Mouse (Mus musculus): ENCODE measurements around the gene Myf6. TPM values are rescaled to one million over a fixed set of nuclear protein-coding genes. Genes with fewer than 3 reads are reported as not detected.

The Myf6 gene
- polyA plus RNA-seq (2011; ENCODE audit: insufficient read length, low read depth, missing spikeins) = not detected in 2 replicates

GRCm38 (mm10) chr10:107494568-107494967 is at the start of gene Myf6:
Gene Myf6 (minus strand): TSS chr10:107494737.
- TF ChIP-seq CTCF (IDR thresholded peaks at IDR 0.05; ENCODE audit: borderline replicate concordance, insufficient read depth, low read length) (no peak), POLR2A (IDR thresholded peaks at IDR 0.05; ENCODE audit: low read depth, low read length) (no peak)
- Histone ChIP-seq H3K27ac (ENCODE audit: insufficient read depth, low read length) (no peak within 1 kb of the TSS), H3K4me3 (ENCODE audit: insufficient read depth, low read length) (no peak within 1 kb of the TSS)

GRCm38 (mm10) chr10:107543026-107543425 is 48.5 kb upstream of the Myf6 start:
- no peak overlapping the region for H3K27ac ChIP-seq (ENCODE audit: insufficient read depth, low read length)
- no peak overlapping the region for H3K4me3 ChIP-seq (ENCODE audit: insufficient read depth, low read length)
- TF ChIP-seq POLR2A (IDR thresholded peaks at IDR 0.05; ENCODE audit: low read depth, low read length) = no peak
- TF ChIP-seq CTCF (IDR thresholded peaks at IDR 0.05; ENCODE audit: borderline replicate concordance, insufficient read depth, low read length) = no peak
- H3K4me1 ChIP-seq (ENCODE audit: control insufficient read depth, insufficient read depth, low read length) = no peaks in the 10 kb centered on the region

More at GRCm38 (mm10) chr10:107494568-107494967, at the start of gene Myf6:
- H3K4me1 ChIP-seq (ENCODE audit: control insufficient read depth, insufficient read depth, low read length) = no peaks in the 10 kb centered on the region

- Histone ChIP-seq H3K4me1 (ENCODE audit: control insufficient read depth, insufficient read depth, low read length) (no peaks in the 10 kb centered on the region), H3K4me3 (ENCODE audit: insufficient read depth, low read length) (no peak overlapping the region), H3K27ac (ENCODE audit: insufficient read depth, low read length) (no peak overlapping the region)
These were observed 34.2 kb upstream of the Myf6 start for GRCm38 (mm10) chr10:107528758-107529157.

GRCm38 (mm10) chr10:107519216-107519615 is 24.7 kb upstream of the Myf6 start:
- TF ChIP-seq POLR2A (IDR thresholded peaks at IDR 0.05; ENCODE audit: low read depth, low read length) (no peak), CTCF (IDR thresholded peaks at IDR 0.05; ENCODE audit: borderline replicate concordance, insufficient read depth, low read length) (no peak)
- Histone ChIP-seq H3K4me1 (ENCODE audit: control insufficient read depth, insufficient read depth, low read length) (no peaks in the 10 kb centered on the region), H3K4me3 (ENCODE audit: insufficient read depth, low read length) (no peak overlapping the region), H3K27ac (ENCODE audit: insufficient read depth, low read length) (no peak overlapping the region)

More at GRCm38 (mm10) chr10:107528758-107529157, 34.2 kb upstream of the Myf6 start:
- TF ChIP-seq POLR2A (IDR thresholded peaks at IDR 0.05; ENCODE audit: low read depth, low read length) (no peak), CTCF (IDR thresholded peaks at IDR 0.05; ENCODE audit: borderline replicate concordance, insufficient read depth, low read length) (no peak)

- Histone ChIP-seq H3K4me1 (ENCODE audit: control insufficient read depth, insufficient read depth, low read length) (no peaks in the 10 kb centered on the region), H3K27ac (ENCODE audit: insufficient read depth, low read length) (no peak overlapping the region), H3K4me3 (ENCODE audit: insufficient read depth, low read length) (no peak overlapping the region)
- TF ChIP-seq CTCF (IDR thresholded peaks at IDR 0.05; ENCODE audit: borderline replicate concordance, insufficient read depth, low read length) (no peak), POLR2A (IDR thresholded peaks at IDR 0.05; ENCODE audit: low read depth, low read length) (no peak)
These were observed 22.1 kb upstream of the Myf6 start for GRCm38 (mm10) chr10:107516641-107517040.

GRCm38 (mm10) chr10:107514735-107515134 is 20.2 kb upstream of the Myf6 start:
- TF ChIP-seq POLR2A (IDR thresholded peaks at IDR 0.05; ENCODE audit: low read depth, low read length) (no peak), CTCF (IDR thresholded peaks at IDR 0.05; ENCODE audit: borderline replicate concordance, insufficient read depth, low read length) (no peak)
- Histone ChIP-seq H3K4me1 (ENCODE audit: control insufficient read depth, insufficient read depth, low read length) (no peaks in the 10 kb centered on the region), H3K4me3 (ENCODE audit: insufficient read depth, low read length) (no peak overlapping the region), H3K27ac (ENCODE audit: insufficient read depth, low read length) (no peak overlapping the region)

- TF ChIP-seq POLR2A (IDR thresholded peaks at IDR 0.05; ENCODE audit: low read depth, low read length) = no peak
- Histone ChIP-seq H3K4me1 (ENCODE audit: control insufficient read depth, insufficient read depth, low read length) (peaks cover 4% of the 10 kb centered on the region; the same call in 1 of the 2 replicates), H3K27ac (ENCODE audit: insufficient read depth, low read length) (no peak overlapping the region), H3K4me3 (ENCODE audit: insufficient read depth, low read length) (no peak overlapping the region)
These were observed 11.9 kb upstream of the Myf6 start for GRCm38 (mm10) chr10:107506397-107506796.

- no peak for TF ChIP-seq CTCF (IDR thresholded peaks at IDR 0.05; ENCODE audit: borderline replicate concordance, insufficient read depth, low read length)
- TF ChIP-seq POLR2A (IDR thresholded peaks at IDR 0.05; ENCODE audit: low read depth, low read length) = no peak
- Histone ChIP-seq H3K4me1 (ENCODE audit: control insufficient read depth, insufficient read depth, low read length) (peaks cover 4% of the 10 kb centered on the region; the same call in 1 of the 2 replicates), H3K27ac (ENCODE audit: insufficient read depth, low read length) (no peak overlapping the region), H3K4me3 (ENCODE audit: insufficient read depth, low read length) (no peak overlapping the region)
These were observed 8.9 kb upstream of the Myf6 start for GRCm38 (mm10) chr10:107503430-107503829.

- H3K4me3 ChIP-seq (ENCODE audit: insufficient read depth, low read length) = no peak overlapping the region
- no peak overlapping the region for H3K27ac ChIP-seq (ENCODE audit: insufficient read depth, low read length)
- peaks cover 4% of the 10 kb centered on the region; the same call in 1 of the 2 replicates for H3K4me1 ChIP-seq (ENCODE audit: control insufficient read depth, insufficient read depth, low read length)
- TF ChIP-seq POLR2A (IDR thresholded peaks at IDR 0.05; ENCODE audit: low read depth, low read length) = no peak
- TF ChIP-seq CTCF (IDR thresholded peaks at IDR 0.05; ENCODE audit: borderline replicate concordance, insufficient read depth, low read length) = no peak
These were observed 7.7 kb upstream of the Myf6 start for GRCm38 (mm10) chr10:107502193-107502592.

GRCm38 (mm10) chr10:107499656-107500055 is 5.1 kb upstream of the Myf6 start:
- H3K4me1 ChIP-seq (ENCODE audit: control insufficient read depth, insufficient read depth, low read length) = peaks cover 4% of the 10 kb centered on the region; the same call in 1 of the 2 replicates
- no peak for TF ChIP-seq POLR2A (IDR thresholded peaks at IDR 0.05; ENCODE audit: low read depth, low read length)
- TF ChIP-seq CTCF (IDR thresholded peaks at IDR 0.05; ENCODE audit: borderline replicate concordance, insufficient read depth, low read length) = no peak
- no peak overlapping the region for H3K27ac ChIP-seq (ENCODE audit: insufficient read depth, low read length)
- no peak overlapping the region for H3K4me3 ChIP-seq (ENCODE audit: insufficient read depth, low read length)

Measured in embryonic fibroblast, embryonic 13.5 days (primary cell).